Mouse (Mus musculus) forebrain, embryonic 12.5 days (tissue): ENCODE results near the gene Cdhr3. TPM values are rescaled to one million over a fixed set of nuclear protein-coding genes. Genes with fewer than 3 reads are reported as not detected.
"Not testable (repeated sequence)": the region's sequence is repeated elsewhere in the genome, so short reads cannot be mapped to it uniquely, and the experiment has no call there.

Experiments used
- ATAC-seq: fragments of 200-750 bp; cut with Nextera tagmentation; 2 replicates; pipeline ENCODE4 v1.8.0; 2017; ENCODE audit warnings: moderate TSS enrichment; ENCODE audit not compliant: low FRiP score
- H3K27ac ChIP-seq: fragments of 300-500 bp; sonication (generic); 2 replicates; pipeline ENCODE4 v1.5.1; 2016; ENCODE audit warnings: mild to moderate bottlenecking
- H3K27me3 ChIP-seq: fragments of 300-500 bp; sonication (generic); 2 replicates; pipeline ENCODE4 v1.6.1; 2016; ENCODE audit warnings: mild to moderate bottlenecking
- H3K36me3 ChIP-seq: fragments of 300-500 bp; sonication (generic); replicated peaks from 2 replicates; pipeline ENCODE4 v1.6.1; 2016; ENCODE audit warnings: mild to moderate bottlenecking
- H3K4me1 ChIP-seq: fragments of 300-500 bp; sonication (generic); 2 replicates; pipeline ENCODE4 v1.6.1; 2016
- H3K4me2 ChIP-seq: fragments of 300-500 bp; sonication (generic); 2 replicates; pipeline ENCODE4 v1.6.1; 2016; ENCODE audit warnings: mild to moderate bottlenecking, moderate library complexity
- H3K4me3 ChIP-seq: fragments of 300-500 bp; sonication (generic); replicated peaks from 2 replicates; pipeline ENCODE4 v1.5.1; 2016; ENCODE audit warnings: mild to moderate bottlenecking
- H3K9ac ChIP-seq: fragments of 300-500 bp; sonication (generic); 2 replicates; pipeline ENCODE4 v1.6.1; 2016; ENCODE audit warnings: mild to moderate bottlenecking
- H3K9me3 ChIP-seq: fragments of 300-500 bp; sonication (generic); 2 replicates; pipeline ENCODE4 v1.6.1; 2016
- WGBS: fragments of 180-500 bp; shearing (Covaris S2); methylation state at CpG from one replicate; pipeline ENCODE4 v1.1.7; 2016; 5-methylcytosine and 5-hydroxymethylcytosine counted together
- polyA plus RNA-seq: library from polyadenylated mRNA; unstranded; fragments of >200 nt; fragmentation: Nextera tagmentation; extraction: Ambion mirVana; gene quantifications from 2 replicates; pipeline ENCODE4 v1.2.1, GENCODE M21; 2016

Gene Cdhr3
- polyA plus RNA-seq, 1 experiment from 2014 or later = 0.18 TPM

GRCm38 (mm10) chr12:33068977-33069376, 23.7 kb downstream of the Cdhr3 start:
- Histone ChIP-seq H3K36me3 (no peaks in the 10 kb centered on the region), H3K9ac (no peak overlapping the region), H3K4me3 (no peak overlapping the region), H3K4me1 (peaks cover 23% of the 10 kb centered on the region), H3K27me3 (peaks cover 32% of the 10 kb centered on the region), H3K4me2 (no peak overlapping the region), H3K9me3 (no peaks in the 10 kb centered on the region), H3K27ac (no peak overlapping the region)
- WGBS = 78% methylated on average over 2 of the region's 2 CpGs
- no peak for ATAC-seq

- H3K4me2 ChIP-seq = no peak overlapping the region
- no peak for ATAC-seq
- H3K27me3 ChIP-seq = peaks cover 29% of the 10 kb centered on the region
- H3K4me1 ChIP-seq = peaks cover 13% of the 10 kb centered on the region
- H3K9ac ChIP-seq = no peak overlapping the region
- H3K4me3 ChIP-seq = no peak overlapping the region
- WGBS = 60% methylated on average over 4 of the region's 4 CpGs
- H3K9me3 ChIP-seq = no peaks in the 10 kb centered on the region
- H3K36me3 ChIP-seq = no peaks in the 10 kb centered on the region
- no peak overlapping the region for H3K27ac ChIP-seq
These were observed 26.3 kb downstream of the Cdhr3 start for GRCm38 (mm10) chr12:33066355-33066754.

GRCm38 (mm10) chr12:33065162-33065561, 27.5 kb downstream of the Cdhr3 start:
- no peak overlapping the region for H3K4me2 ChIP-seq
- peaks cover 17% of the 10 kb centered on the region for H3K4me1 ChIP-seq
- no peak overlapping the region for H3K27ac ChIP-seq
- no peak overlapping the region for H3K4me3 ChIP-seq
- 83% methylated on average over 3 of the region's 3 CpGs for WGBS
- no peaks in the 10 kb centered on the region for H3K9me3 ChIP-seq
- ATAC-seq = no peak
- no peak overlapping the region for H3K9ac ChIP-seq
- no peaks in the 10 kb centered on the region for H3K36me3 ChIP-seq
- H3K27me3 ChIP-seq = peaks cover 23% of the 10 kb centered on the region

- peaks cover 19% of the 10 kb centered on the region for H3K4me1 ChIP-seq
- no peak overlapping the region for H3K9ac ChIP-seq
- no peak overlapping the region for H3K4me2 ChIP-seq
- no peaks in the 10 kb centered on the region for H3K9me3 ChIP-seq
- ATAC-seq = no peak
- 81% methylated on average over 2 of the region's 2 CpGs for WGBS
- H3K27me3 ChIP-seq = peaks cover 22% of the 10 kb centered on the region
- no peak overlapping the region for H3K4me3 ChIP-seq
- H3K36me3 ChIP-seq = no peaks in the 10 kb centered on the region
- no peak overlapping the region for H3K27ac ChIP-seq
These were observed 28.4 kb downstream of the Cdhr3 start for GRCm38 (mm10) chr12:33064266-33064665.

GRCm38 (mm10) chr12:33063250-33063649, 29.4 kb downstream of the Cdhr3 start:
- no peak overlapping the region for H3K9ac ChIP-seq
- H3K4me1 ChIP-seq = peaks cover 19% of the 10 kb centered on the region
- H3K36me3 ChIP-seq = no peaks in the 10 kb centered on the region
- peaks cover 26% of the 10 kb centered on the region for H3K27me3 ChIP-seq
- ATAC-seq = no peak
- WGBS = 80% methylated on average over 2 of the region's 2 CpGs
- no peak overlapping the region for H3K4me2 ChIP-seq
- H3K4me3 ChIP-seq = no peak overlapping the region
- no peak overlapping the region for H3K27ac ChIP-seq
- no peaks in the 10 kb centered on the region for H3K9me3 ChIP-seq

- Histone ChIP-seq H3K4me1 (peaks cover 28% of the 10 kb centered on the region), H3K27me3 (peaks cover 28% of the 10 kb centered on the region)
- not testable (repeated sequence) for H3K27ac ChIP-seq, H3K9me3 ChIP-seq, H3K36me3 ChIP-seq, H3K4me3 ChIP-seq, ATAC-seq, H3K9ac ChIP-seq, H3K4me2 ChIP-seq
- 67% methylated on average over 2 of the region's 2 CpGs for WGBS
These were observed 30.3 kb downstream of the Cdhr3 start for GRCm38 (mm10) chr12:33062379-33062778.

GRCm38 (mm10) chr12:33061651-33062050, 31.0 kb downstream of the Cdhr3 start:
- Histone ChIP-seq H3K4me3 (no peak overlapping the region), H3K27ac (peak overlapping the region; percentile 75), H3K36me3 (no peaks in the 10 kb centered on the region), H3K9ac (no peak overlapping the region), H3K4me1 (peaks cover 35% of the 10 kb centered on the region), H3K27me3 (peaks cover 24% of the 10 kb centered on the region), H3K4me2 (0 out of 2 replicates have a peak overlapping the region, but pooled peaks have one; percentile 10), H3K9me3 (no peaks in the 10 kb centered on the region)
- 0 out of 2 replicates have a peak, but pooled peaks have one; percentile 45 for ATAC-seq
- WGBS = 41% methylated on average over 8 of the region's 8 CpGs

- peaks cover 20% of the 10 kb centered on the region for H3K27me3 ChIP-seq
- H3K4me1 ChIP-seq = peaks cover 33% of the 10 kb centered on the region
- H3K4me3 ChIP-seq = peak overlapping the region; percentile 11
- peak overlapping the region; percentile 49 for H3K4me2 ChIP-seq
- H3K9me3 ChIP-seq = no peaks in the 10 kb centered on the region
- H3K27ac ChIP-seq = peak overlapping the region; percentile 42
- H3K9ac ChIP-seq = 0 out of 2 replicates have a peak overlapping the region, but pooled peaks have one; percentile 29
- peak; percentile 83 for ATAC-seq
- WGBS = 12% methylated on average over 18 of the region's 19 CpGs
- H3K36me3 ChIP-seq = no peaks in the 10 kb centered on the region
These were observed 35.2 kb downstream of the Cdhr3 start for GRCm38 (mm10) chr12:33057231-33058048.

- peaks cover 20% of the 10 kb centered on the region for H3K27me3 ChIP-seq
- H3K4me2 ChIP-seq = peak overlapping the region; percentile 49; the same call in 1 of the 2 replicates
- H3K36me3 ChIP-seq = no peaks in the 10 kb centered on the region
- peaks cover 27% of the 10 kb centered on the region for H3K4me1 ChIP-seq
- no peak overlapping the region for H3K9ac ChIP-seq
- H3K9me3 ChIP-seq = no peaks in the 10 kb centered on the region
- ATAC-seq = no peak
- H3K27ac ChIP-seq = no peak overlapping the region
- WGBS = 39% methylated on average over 3 of the region's 3 CpGs
- H3K4me3 ChIP-seq = no peak overlapping the region
These were observed 36.1 kb downstream of the Cdhr3 start for GRCm38 (mm10) chr12:33056574-33056973.

- Histone ChIP-seq H3K4me1 (peaks cover 24% of the 10 kb centered on the region), H3K27me3 (peaks cover 20% of the 10 kb centered on the region), H3K27ac (no peak overlapping the region), H3K9ac (no peak overlapping the region), H3K4me3 (no peak overlapping the region), H3K4me2 (no peak overlapping the region), H3K9me3 (no peaks in the 10 kb centered on the region), H3K36me3 (no peaks in the 10 kb centered on the region)
- 80% methylated on average over 6 of the region's 6 CpGs for WGBS
- no peak for ATAC-seq
These were observed 36.6 kb downstream of the Cdhr3 start for GRCm38 (mm10) chr12:33056074-33056473.

- H3K9me3 ChIP-seq = no peaks in the 10 kb centered on the region
- H3K27ac ChIP-seq = no peak overlapping the region
- H3K36me3 ChIP-seq = no peaks in the 10 kb centered on the region
- H3K4me1 ChIP-seq = peaks cover 17% of the 10 kb centered on the region
- H3K9ac ChIP-seq = no peak overlapping the region
- no peak overlapping the region for H3K4me3 ChIP-seq
- H3K27me3 ChIP-seq = peaks cover 24% of the 10 kb centered on the region
- no peak overlapping the region for H3K4me2 ChIP-seq
- no peak for ATAC-seq
- WGBS = 81% methylated on average over 13 of the region's 13 CpGs
These were observed 38.9 kb downstream of the Cdhr3 start for GRCm38 (mm10) chr12:33053746-33054145.

GRCm38 (mm10) chr12:33053311-33053710, 39.4 kb downstream of the Cdhr3 start:
- H3K4me2 ChIP-seq = no peak overlapping the region
- no peaks in the 10 kb centered on the region for H3K36me3 ChIP-seq
- no peak overlapping the region for H3K4me3 ChIP-seq
- H3K27ac ChIP-seq = no peak overlapping the region
- 86% methylated on average over 9 of the region's 9 CpGs for WGBS
- peaks cover 17% of the 10 kb centered on the region for H3K4me1 ChIP-seq
- H3K27me3 ChIP-seq = peaks cover 25% of the 10 kb centered on the region
- no peak for ATAC-seq
- no peaks in the 10 kb centered on the region for H3K9me3 ChIP-seq
- H3K9ac ChIP-seq = no peak overlapping the region

- H3K9ac ChIP-seq = no peak overlapping the region
- H3K9me3 ChIP-seq = no peaks in the 10 kb centered on the region
- no peak overlapping the region for H3K4me3 ChIP-seq
- H3K36me3 ChIP-seq = no peaks in the 10 kb centered on the region
- peaks cover 27% of the 10 kb centered on the region for H3K27me3 ChIP-seq
- H3K4me2 ChIP-seq = no peak overlapping the region
- H3K4me1 ChIP-seq = peaks cover 19% of the 10 kb centered on the region
- no peak for ATAC-seq
- WGBS = 87% methylated on average over 3 of the region's 3 CpGs
- H3K27ac ChIP-seq = no peak overlapping the region
These were observed 44.3 kb downstream of the Cdhr3 start for GRCm38 (mm10) chr12:33048391-33048790.
